Mouse (Mus musculus): ENCODE results near the gene Rab22a.
A peak's percentile ranks its signal among the peaks of the same experiment; 100 is the strongest.

- TF ChIP-seq POLR2A (IDR thresholded peaks at IDR 0.05; ENCODE audit: low read depth, low read length): peak; percentile 86
- TF ChIP-seq ZC3H11A (IDR thresholded peaks at IDR 0.05; ENCODE audit: low read depth, low read length): no peak
- no peak for TF ChIP-seq CTCF (conservative IDR thresholded peaks at IDR 0.05 in 1 of 2, IDR thresholded peaks at IDR 0.05 in 1 of 2; ENCODE audit: low read depth in 2 of 2, low read length in 2 of 2)
- TF ChIP-seq CHD2 (IDR thresholded peaks at IDR 0.05; ENCODE audit: low read length): no peak
- TF ChIP-seq ZKSCAN1 (IDR thresholded peaks at IDR 0.05; ENCODE audit: borderline replicate concordance, low read depth, low read length): no peak
- no peak for TF ChIP-seq EP300 (IDR thresholded peaks at IDR 0.05; ENCODE audit: low read length)
- TF ChIP-seq IRF4 (IDR thresholded peaks at IDR 0.05; ENCODE audit: low read depth, low read length): no peak
- no peak for TF ChIP-seq MAFK (IDR thresholded peaks at IDR 0.05; ENCODE audit: insufficient replicate concordance, low read length)
These were observed at the start of gene Rab22a for GRCm38 (mm10) chr2:173659057-173659925.
